Mouse (Mus musculus): ENCODE measurements around the gene Efhd2. TPM values are rescaled to one million over a fixed set of nuclear protein-coding genes. Genes with fewer than 3 reads are reported as not detected.

The Efhd2 gene
- polyA plus RNA-seq, 1 experiment from 2014 or later = 111 TPM

DNA sequence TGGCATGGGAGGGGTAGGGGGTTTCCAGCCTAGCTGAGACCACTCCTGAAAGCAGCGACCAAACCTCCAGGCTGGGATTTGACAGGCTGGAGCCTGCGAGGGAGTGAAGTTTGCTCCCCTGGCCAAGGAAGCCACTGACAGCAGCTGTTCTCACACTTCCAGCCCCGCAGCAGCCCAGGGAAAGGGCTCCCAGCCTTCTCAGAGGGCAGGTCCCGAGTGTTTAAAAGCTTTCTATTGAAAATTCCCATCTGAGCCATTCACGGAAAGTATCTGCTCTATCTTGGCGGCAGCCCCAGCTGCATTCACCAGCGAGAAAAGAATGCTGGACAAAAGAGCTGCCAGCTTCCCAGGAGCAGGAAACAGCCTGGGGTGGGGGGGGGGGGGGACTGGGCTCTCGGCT, 25.2 kb upstream of the Efhd2 start:
- TF ChIP-seq EP300 (optimal IDR thresholded peaks at IDR 0.05) (no peak), CTCF (IDR thresholded peaks at IDR 0.05; ENCODE audit: low read depth) (no peak)
- Histone ChIP-seq H3K9ac (ENCODE audit: low read length) (no peak overlapping the region), H3K4me2 (replicated peaks; ENCODE audit: low read depth) (no peak overlapping the region), H3K4me3 (ENCODE audit: low read depth, low read length) (no peak overlapping the region), H3K27me3 (ENCODE audit: control insufficient read depth, insufficient read depth, low read length) (no peaks in the 10 kb centered on the region), H3K9me3 (ENCODE audit: control insufficient read depth, low read length) (no peaks in the 10 kb centered on the region), H3K36me3 (ENCODE audit: control insufficient read depth, insufficient read depth, low read length) (no peaks in the 10 kb centered on the region), H3K4me1 (replicated peaks; ENCODE audit: control insufficient read depth, insufficient read depth) (peaks cover 4% of the 10 kb centered on the region; the same call in 1 of the 2 replicates), H3K27ac (replicated peaks) (peak overlapping the region; percentile 45; the same call in 1 of the 2 replicates)
- DNase-seq (ENCODE audit: low spot score) = no peak
- ATAC-seq (ENCODE audit: low FRiP score, low TSS enrichment) = no peak
- 14% methylated on average over 8 of the region's 8 CpGs for WGBS

DNA sequence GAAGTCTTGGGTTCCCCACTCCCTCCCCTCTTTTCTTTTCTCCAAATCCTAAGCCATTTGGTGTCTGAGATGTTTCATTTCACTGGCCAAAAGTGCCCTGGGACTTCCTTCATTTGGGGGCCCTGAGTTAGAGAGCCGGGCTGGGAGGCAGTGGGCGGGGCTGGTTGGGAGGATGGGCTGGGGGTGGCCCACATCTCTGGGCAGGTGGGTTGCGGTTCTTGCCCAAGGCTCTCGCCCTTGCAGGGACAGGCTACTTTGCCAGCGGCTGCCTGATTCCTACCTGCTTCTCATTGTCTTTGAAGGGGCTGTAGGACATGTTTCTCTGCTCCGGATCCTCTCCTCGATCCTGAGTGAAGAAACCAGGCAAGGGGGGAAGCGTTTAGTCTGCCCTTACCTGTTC, 24.2 kb upstream of the Efhd2 start:
- Histone ChIP-seq H3K4me3 (ENCODE audit: low read depth, low read length) (no peak overlapping the region), H3K4me2 (replicated peaks; ENCODE audit: low read depth) (no peak overlapping the region), H3K27ac (replicated peaks) (no peak overlapping the region), H3K36me3 (ENCODE audit: control insufficient read depth, insufficient read depth, low read length) (no peaks in the 10 kb centered on the region), H3K27me3 (ENCODE audit: control insufficient read depth, insufficient read depth, low read length) (no peaks in the 10 kb centered on the region), H3K9ac (ENCODE audit: low read length) (no peak overlapping the region), H3K4me1 (replicated peaks; ENCODE audit: control insufficient read depth, insufficient read depth) (peaks cover 4% of the 10 kb centered on the region; the same call in 1 of the 2 replicates), H3K9me3 (ENCODE audit: control insufficient read depth, low read length) (no peaks in the 10 kb centered on the region)
- no peak for TF ChIP-seq EP300 (optimal IDR thresholded peaks at IDR 0.05)
- no peak for TF ChIP-seq CTCF (IDR thresholded peaks at IDR 0.05; ENCODE audit: low read depth)
- no peak for ATAC-seq (ENCODE audit: low FRiP score, low TSS enrichment)
- 84% methylated on average over 8 of the region's 8 CpGs for WGBS
- no peak for DNase-seq (ENCODE audit: low spot score)

DNA sequence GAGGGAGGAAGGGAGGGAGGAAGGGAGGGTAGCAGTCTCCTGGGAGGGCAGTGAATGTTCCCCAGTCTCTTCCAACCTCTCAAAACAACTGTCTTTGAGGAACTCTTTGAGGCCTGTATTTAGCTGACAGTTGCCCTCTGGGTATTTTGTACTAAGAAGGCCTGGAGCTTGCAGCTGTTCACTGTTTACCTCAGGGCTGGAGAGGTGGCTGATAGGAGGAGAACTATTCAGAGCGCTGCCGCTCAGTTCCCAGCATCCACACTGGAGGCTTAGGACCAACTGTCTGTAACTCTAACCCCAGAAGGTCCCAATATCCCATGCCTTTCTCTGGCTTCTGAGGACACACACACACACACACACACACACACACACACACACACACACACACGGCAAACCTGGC, 23.1 kb upstream of the Efhd2 start:
- Histone ChIP-seq H3K4me1 (replicated peaks; ENCODE audit: control insufficient read depth, insufficient read depth) (peaks cover 4% of the 10 kb centered on the region; the same call in 1 of the 2 replicates), H3K9me3 (ENCODE audit: control insufficient read depth, low read length) (no peaks in the 10 kb centered on the region), H3K27ac (replicated peaks) (no peak overlapping the region), H3K4me2 (replicated peaks; ENCODE audit: low read depth) (no peak overlapping the region), H3K27me3 (ENCODE audit: control insufficient read depth, insufficient read depth, low read length) (no peaks in the 10 kb centered on the region), H3K36me3 (ENCODE audit: control insufficient read depth, insufficient read depth, low read length) (no peaks in the 10 kb centered on the region), H3K4me3 (ENCODE audit: low read depth, low read length) (no peak overlapping the region), H3K9ac (ENCODE audit: low read length) (no peak overlapping the region)
- TF ChIP-seq EP300 (optimal IDR thresholded peaks at IDR 0.05) (no peak), CTCF (IDR thresholded peaks at IDR 0.05; ENCODE audit: low read depth) (no peak)
- DNase-seq (ENCODE audit: low spot score) (no peak), ATAC-seq (ENCODE audit: low FRiP score, low TSS enrichment) (no peak)
- WGBS = 49% methylated on average over 3 of the region's 3 CpGs

DNA sequence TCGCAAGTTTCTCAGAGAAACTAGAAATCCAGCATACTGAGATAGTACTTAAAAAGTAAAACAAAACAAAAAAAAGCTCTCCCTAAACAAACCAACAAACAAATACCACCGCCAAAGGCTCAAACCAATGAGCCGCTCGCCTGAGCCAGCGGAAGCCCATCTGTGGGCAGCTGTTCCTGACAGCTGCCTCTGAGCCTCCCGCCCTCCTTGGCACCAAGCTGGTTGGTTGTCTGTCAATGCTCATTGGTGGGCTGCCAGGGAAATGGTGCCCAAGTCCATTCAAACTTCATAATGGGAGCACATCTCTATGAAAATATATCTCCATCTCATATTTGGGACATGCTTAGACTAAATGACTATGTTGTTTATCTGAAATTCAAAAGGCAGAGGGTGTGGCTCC, 22.5 kb upstream of the Efhd2 start:
- Histone ChIP-seq H3K4me3 (ENCODE audit: low read depth, low read length) (no peak overlapping the region), H3K27me3 (ENCODE audit: control insufficient read depth, insufficient read depth, low read length) (no peaks in the 10 kb centered on the region), H3K4me2 (replicated peaks; ENCODE audit: low read depth) (no peak overlapping the region), H3K4me1 (replicated peaks; ENCODE audit: control insufficient read depth, insufficient read depth) (peaks cover 4% of the 10 kb centered on the region; the same call in 1 of the 2 replicates), H3K27ac (replicated peaks) (no peak overlapping the region), H3K9ac (ENCODE audit: low read length) (no peak overlapping the region), H3K9me3 (ENCODE audit: control insufficient read depth, low read length) (no peaks in the 10 kb centered on the region), H3K36me3 (ENCODE audit: control insufficient read depth, insufficient read depth, low read length) (no peaks in the 10 kb centered on the region)
- DNase-seq (ENCODE audit: low spot score) (no peak), ATAC-seq (ENCODE audit: low FRiP score, low TSS enrichment) (no peak)
- 68% methylated on average over 6 of the region's 6 CpGs for WGBS
- no peak for TF ChIP-seq CTCF (IDR thresholded peaks at IDR 0.05; ENCODE audit: low read depth)
- no peak for TF ChIP-seq EP300 (optimal IDR thresholded peaks at IDR 0.05)

DNA sequence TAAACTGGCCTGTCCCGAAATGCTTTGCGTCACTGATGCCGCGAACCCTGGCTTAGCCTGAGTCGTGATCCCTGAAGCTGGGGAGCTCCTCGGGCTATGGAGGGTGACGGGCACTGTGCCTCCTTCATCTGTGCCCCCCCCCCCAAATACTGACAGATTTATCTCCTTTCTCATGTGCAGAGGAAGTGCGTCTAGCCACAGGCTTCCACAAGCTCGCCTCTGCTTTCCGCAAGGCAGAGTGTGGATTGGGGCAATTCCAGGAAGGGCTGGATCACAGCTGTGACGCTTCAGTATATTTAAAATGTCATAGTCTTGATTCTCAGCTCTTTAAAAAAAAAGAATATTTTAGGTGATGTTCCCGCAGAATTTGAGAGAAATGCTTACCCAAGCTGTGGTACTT, 21.1 kb upstream of the Efhd2 start:
- no peaks in the 10 kb centered on the region for H3K9me3 ChIP-seq (ENCODE audit: control insufficient read depth, low read length)
- H3K36me3 ChIP-seq (ENCODE audit: control insufficient read depth, insufficient read depth, low read length) = no peaks in the 10 kb centered on the region
- no peak for TF ChIP-seq CTCF (IDR thresholded peaks at IDR 0.05; ENCODE audit: low read depth)
- no peak for TF ChIP-seq EP300 (optimal IDR thresholded peaks at IDR 0.05)
- no peak for ATAC-seq (ENCODE audit: low FRiP score, low TSS enrichment)
- 38% methylated on average over 12 of the region's 12 CpGs for WGBS
- no peak overlapping the region for H3K27ac ChIP-seq (replicated peaks)
- H3K27me3 ChIP-seq (ENCODE audit: control insufficient read depth, insufficient read depth, low read length) = no peaks in the 10 kb centered on the region
- H3K4me3 ChIP-seq (ENCODE audit: low read depth, low read length) = no peak overlapping the region
- H3K9ac ChIP-seq (ENCODE audit: low read length) = no peak overlapping the region
- H3K4me1 ChIP-seq (replicated peaks; ENCODE audit: control insufficient read depth, insufficient read depth) = peaks cover 4% of the 10 kb centered on the region; the same call in 1 of the 2 replicates
- DNase-seq (ENCODE audit: low spot score) = no peak
- 0 out of 2 replicates have a peak overlapping the region, but pooled peaks have one; percentile 1 for H3K4me2 ChIP-seq (replicated peaks; ENCODE audit: low read depth)

DNA sequence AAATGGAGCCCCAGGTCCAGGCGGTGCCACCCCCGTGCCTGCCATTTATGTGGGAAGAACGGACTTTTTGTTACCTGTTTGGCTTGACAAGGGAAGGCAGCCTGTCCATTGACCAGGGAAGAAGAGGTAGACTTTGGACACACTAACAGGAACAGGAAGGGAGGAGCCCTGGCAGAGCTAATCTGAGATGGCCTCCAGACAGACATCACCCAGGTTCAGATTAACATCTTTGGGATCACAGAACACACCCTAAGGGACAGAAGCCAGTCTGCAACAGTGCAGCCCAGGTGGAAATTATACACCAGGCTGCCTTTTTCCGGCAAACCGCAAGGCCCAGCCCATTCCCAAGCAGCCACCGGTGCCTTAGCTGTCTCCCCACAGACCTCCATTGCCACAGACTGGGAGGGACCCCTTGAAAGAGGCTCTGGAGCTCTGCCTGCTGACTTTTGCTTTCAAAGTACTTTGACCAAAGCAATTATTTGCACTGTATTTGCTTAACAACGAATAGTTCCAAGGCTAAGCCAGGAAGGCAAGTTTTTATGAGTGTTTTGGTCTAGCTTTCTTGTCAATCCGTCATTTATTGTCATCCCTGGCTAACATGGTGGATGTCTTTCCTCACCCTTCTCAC, 18.6 kb upstream of the Efhd2 start:
- WGBS = 77% methylated on average over 8 of the region's 8 CpGs
- Histone ChIP-seq H3K27ac (replicated peaks) (no peak overlapping the region), H3K4me3 (ENCODE audit: low read depth, low read length) (no peak overlapping the region), H3K36me3 (ENCODE audit: control insufficient read depth, insufficient read depth, low read length) (no peaks in the 10 kb centered on the region), H3K9ac (ENCODE audit: low read length) (no peak overlapping the region), H3K27me3 (ENCODE audit: control insufficient read depth, insufficient read depth, low read length) (no peaks in the 10 kb centered on the region), H3K4me2 (replicated peaks; ENCODE audit: low read depth) (no peak overlapping the region), H3K4me1 (replicated peaks; ENCODE audit: control insufficient read depth, insufficient read depth) (no peaks in the 10 kb centered on the region), H3K9me3 (ENCODE audit: control insufficient read depth, low read length) (no peaks in the 10 kb centered on the region)
- TF ChIP-seq EP300 (optimal IDR thresholded peaks at IDR 0.05) = no peak
- TF ChIP-seq CTCF (IDR thresholded peaks at IDR 0.05; ENCODE audit: low read depth) = no peak
- DNase-seq (ENCODE audit: low spot score) (no peak), ATAC-seq (ENCODE audit: low FRiP score, low TSS enrichment) (no peak)
